Mouse (Mus musculus) MEL (cell line): ENCODE data around the gene Add2.

ENCODE experiments used
- CTCF ChIP-seq, 3 experiments: IDR thresholded peaks in 2 of 3; conservative IDR thresholded peaks in 1 of 3; 2 replicates each; pipeline ENCODE4 v1.5.1; 2011 to 2012; ENCODE audit warnings: low read length in 3 of 3, low read depth in 2 of 3, mild to moderate bottlenecking in 2 of 3, improper control_type of control experiment in 1 of 3, inconsistent platforms in 1 of 3, mixed read lengths in 1 of 3, moderate library complexity in 1 of 3; ENCODE audit not compliant: control insufficient read depth in 1 of 3, insufficient read depth in 1 of 3, poor library complexity in 1 of 3, severe bottlenecking in 1 of 3
- EP300 ChIP-seq, 2 experiments: IDR thresholded peaks; 2 replicates each; pipeline ENCODE4 v1.6.1; 2011; ENCODE audit warnings: improper control_type of control experiment in 2 of 2, low read length in 2 of 2, low read depth in 1 of 2, mild to moderate bottlenecking in 1 of 2
- GATA1 ChIP-seq: IDR thresholded peaks from 2 replicates; pipeline ENCODE4 v1.6.1; 2011; ENCODE audit warnings: low read depth, low read length, improper control_type of control experiment
- HCFC1 ChIP-seq: IDR thresholded peaks from 2 replicates; pipeline ENCODE4 v1.6.1; 2012; ENCODE audit warnings: low read depth, mild to moderate bottlenecking, inconsistent platforms, low read length, improper control_type of control experiment, moderate library complexity
- NELFE ChIP-seq: IDR thresholded peaks from 2 replicates; pipeline ENCODE4 v1.6.1; 2011; ENCODE audit warnings: low read depth, low read length, improper control_type of control experiment
- POLR2A ChIP-seq, 2 experiments: IDR thresholded peaks; 2 replicates each; pipeline ENCODE4 v1.6.1; 2011 to 2012; ENCODE audit warnings: low read length in 2 of 2, mild to moderate bottlenecking in 2 of 2, control low read depth in 1 of 2, improper control_type of control experiment in 1 of 2, low read depth in 1 of 2, moderate library complexity in 1 of 2; ENCODE audit not compliant: control insufficient read depth in 1 of 2, insufficient read depth in 1 of 2, poor library complexity in 1 of 2
- TCF12 ChIP-seq: IDR thresholded peaks from 2 replicates; pipeline ENCODE4 v1.6.1; 2014; ENCODE audit warnings: low read depth, mild to moderate bottlenecking, inconsistent platforms, low read length, improper control_type of control experiment, moderate library complexity
- USF1 ChIP-seq: IDR thresholded peaks from 2 replicates; pipeline ENCODE4 v1.6.1; 2014; ENCODE audit warnings: low read depth, mild to moderate bottlenecking, inconsistent platforms, low read length, improper control_type of control experiment, moderate library complexity

DNA sequence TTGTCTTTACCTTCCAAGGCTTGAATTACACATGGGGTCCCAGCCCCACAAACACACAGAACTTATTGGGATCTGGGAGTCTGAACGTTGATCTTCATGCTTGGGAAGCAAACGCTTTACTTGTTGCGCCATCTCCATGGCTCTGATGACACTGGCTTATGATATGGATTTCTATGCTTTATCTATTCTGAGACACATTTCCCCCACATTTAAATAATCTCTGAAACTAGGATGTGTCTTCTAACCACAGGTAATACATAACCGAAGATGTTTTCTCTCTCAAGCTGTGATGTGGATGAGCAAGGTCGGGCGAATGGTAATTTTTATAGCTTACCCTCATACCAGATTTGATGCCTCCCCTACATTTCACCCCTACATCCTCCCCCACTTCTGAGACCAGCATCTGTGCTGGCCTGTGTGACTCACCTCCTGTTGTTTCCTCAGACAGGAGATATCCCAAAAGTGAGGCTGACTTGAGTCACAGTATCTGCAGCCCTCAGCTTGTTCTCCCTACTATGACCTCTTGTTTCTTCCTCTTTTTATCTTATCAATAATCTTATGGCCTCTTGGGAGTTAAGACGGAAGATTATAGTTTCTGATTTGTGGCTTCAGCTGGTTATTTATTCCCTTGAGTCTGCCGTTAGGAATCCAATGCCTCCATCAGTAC lies 46.2 kb downstream of the Add2 start:
- TF ChIP-seq NELFE, result no peak
- TF ChIP-seq POLR2A (IDR thresholded peaks at IDR 0.05; ENCODE audit: control insufficient read depth in 1 of 2, insufficient read depth in 1 of 2, low read depth in 1 of 2, low read length in 2 of 2, poor library complexity in 1 of 2), result no peak
- no peak for TF ChIP-seq CTCF (IDR thresholded peaks at IDR 0.05 in 2 of 3, conservative IDR thresholded peaks at IDR 0.05 in 1 of 3; ENCODE audit: control insufficient read depth in 1 of 3, insufficient read depth in 1 of 3, low read depth in 2 of 3, low read length in 3 of 3, poor library complexity in 1 of 3, severe bottlenecking in 1 of 3)
- peak; percentile 95 to 96 for TF ChIP-seq EP300 (IDR thresholded peaks at IDR 0.05; ENCODE audit: low read depth in 1 of 2, low read length in 2 of 2)
- peak; percentile 92 for TF ChIP-seq TCF12
- no peak for TF ChIP-seq USF1
- peak; percentile 99 for TF ChIP-seq GATA1
- no peak for TF ChIP-seq HCFC1
